Mouse (Mus musculus) gastrocnemius, adult 18-20 months (tissue): ENCODE results near the gene Fkbp15. TPM values are rescaled to one million over a fixed set of nuclear protein-coding genes. Genes with fewer than 3 reads are reported as not detected.

Experiments
- DNase-seq: peaks from one replicate; pipeline ENCODE4 v3.0.0; 2021; ENCODE audit warnings: low spot score
- total RNA-seq, 2 experiments: library from RNA; stranded (reverse); gene quantifications; 2 replicates each; pipeline ENCODE4 v1.2.3; 2021

Fkbp15 gene
- total RNA-seq, 2 experiments from 2014 or later = 11.5 to 11.6 TPM

- no peak for DNase-seq
Observed at GRCm38 (mm10) chr4:62318294-62318693, 42.1 kb downstream of the Fkbp15 start.

- no peak for DNase-seq
Observed at GRCm38 (mm10) chr4:62316456-62316855, 43.9 kb downstream of the Fkbp15 start.

DNA sequence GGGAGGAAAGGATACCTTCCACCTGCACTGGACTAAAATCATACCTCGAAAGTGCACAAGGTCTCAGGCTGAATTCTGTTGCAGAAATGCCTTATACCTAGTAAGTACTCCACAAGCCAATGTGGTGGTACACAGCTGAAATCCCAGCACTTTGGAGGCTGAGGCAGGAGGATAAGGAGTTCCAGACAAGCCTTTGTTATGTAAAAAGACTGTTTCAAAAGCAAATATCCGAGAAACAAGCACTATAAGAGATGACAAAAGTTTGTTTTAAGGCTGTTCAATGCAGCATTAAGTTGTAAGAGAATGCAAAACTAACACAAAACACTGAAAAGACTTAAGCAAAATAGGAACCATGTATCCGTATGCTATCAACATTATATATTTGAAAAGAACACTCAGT lies 45.8 kb downstream of the Fkbp15 start:
- no peak for DNase-seq

GRCm38 (mm10) chr4:62313641-62314211 lies 46.6 kb downstream of the Fkbp15 start:
- no peak for DNase-seq

- DNase-seq = no peak
Observed at GRCm38 (mm10) chr4:62312821-62313220, 47.5 kb downstream of the Fkbp15 start.

- no peak for DNase-seq
Observed at GRCm38 (mm10) chr4:62308406-62308805, 51.9 kb downstream of the Fkbp15 start.

- no peak for DNase-seq
Observed at GRCm38 (mm10) chr4:62306840-62307239, 53.5 kb downstream of the Fkbp15 start.

GRCm38 (mm10) chr4:62306301-62306700 lies 54.0 kb downstream of the Fkbp15 start:
- no peak for DNase-seq

- no peak for DNase-seq
Observed at GRCm38 (mm10) chr4:62303288-62303687, 57.1 kb downstream of the Fkbp15 start.

GRCm38 (mm10) chr4:62302795-62303194 lies 57.6 kb downstream of the Fkbp15 start:
- DNase-seq = no peak

GRCm38 (mm10) chr4:62300001-62300400 lies 60.3 kb downstream of the Fkbp15 start:
- DNase-seq = peak; percentile 24

DNA sequence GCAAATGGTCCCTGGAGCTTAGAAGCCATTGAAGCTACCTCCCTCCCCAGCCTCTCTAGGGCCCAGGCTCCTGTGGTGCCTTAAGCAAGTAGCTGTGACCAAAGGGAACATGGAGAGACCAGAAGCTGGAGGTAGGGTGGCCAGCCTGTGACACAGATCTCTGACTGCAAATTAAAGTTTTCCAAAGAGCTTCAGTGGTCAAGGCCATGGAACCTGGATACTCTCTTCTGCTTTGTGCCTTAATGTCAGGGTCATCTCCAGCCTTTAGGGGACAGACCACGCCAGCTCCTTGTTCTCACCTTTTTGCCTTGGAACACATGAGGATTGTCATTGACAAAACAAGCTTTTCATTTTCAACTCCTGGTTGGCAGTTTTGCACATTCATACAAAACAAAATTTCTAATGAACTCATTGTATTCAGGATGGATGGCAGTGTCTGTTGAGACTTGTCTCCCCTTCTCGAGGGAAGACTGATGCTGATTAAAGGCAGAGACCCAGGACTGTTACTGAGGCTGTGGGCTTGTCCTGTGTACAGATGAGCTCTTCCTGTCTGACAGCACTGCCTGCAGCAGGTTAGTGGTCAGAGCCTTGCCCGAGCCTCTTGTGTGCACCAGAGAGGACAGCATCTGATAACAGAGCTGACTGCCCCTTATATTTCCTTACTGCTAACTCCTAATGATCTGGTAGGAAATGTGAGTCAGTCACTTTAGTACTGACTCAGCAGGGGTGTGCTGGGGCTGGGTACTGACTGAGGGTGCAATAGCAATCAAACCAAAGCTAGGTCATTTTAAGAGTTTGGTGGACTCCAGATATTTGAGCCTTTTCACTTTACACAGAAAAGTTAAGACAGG lies 62.8 kb downstream of the Fkbp15 start:
- no peak for DNase-seq

DNA sequence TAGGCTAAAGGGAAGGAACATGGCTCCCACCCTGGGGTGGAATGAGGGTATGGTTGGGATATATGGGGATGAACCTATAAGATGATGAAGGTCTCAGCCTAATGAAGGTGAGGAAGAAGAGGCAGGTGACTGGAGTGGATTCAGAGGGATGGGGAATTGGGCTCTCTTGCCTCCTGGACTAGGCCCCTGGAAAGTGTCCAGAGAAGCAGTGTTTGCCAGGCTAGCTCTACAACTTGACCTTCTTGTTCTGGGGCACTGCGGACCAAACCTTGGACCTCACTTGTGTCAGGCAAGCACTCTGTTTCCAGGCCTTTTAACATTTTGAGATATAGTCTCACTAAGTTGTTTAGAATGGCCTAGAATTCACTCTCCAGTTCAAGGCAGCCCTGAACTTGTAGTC lies 65.6 kb downstream of the Fkbp15 start:
- no peak for DNase-seq

- DNase-seq = no peak
Observed at GRCm38 (mm10) chr4:62293219-62293861, 67.0 kb downstream of the Fkbp15 start.

GRCm38 (mm10) chr4:62292461-62293180 lies 67.7 kb downstream of the Fkbp15 start:
- no peak for DNase-seq

DNA sequence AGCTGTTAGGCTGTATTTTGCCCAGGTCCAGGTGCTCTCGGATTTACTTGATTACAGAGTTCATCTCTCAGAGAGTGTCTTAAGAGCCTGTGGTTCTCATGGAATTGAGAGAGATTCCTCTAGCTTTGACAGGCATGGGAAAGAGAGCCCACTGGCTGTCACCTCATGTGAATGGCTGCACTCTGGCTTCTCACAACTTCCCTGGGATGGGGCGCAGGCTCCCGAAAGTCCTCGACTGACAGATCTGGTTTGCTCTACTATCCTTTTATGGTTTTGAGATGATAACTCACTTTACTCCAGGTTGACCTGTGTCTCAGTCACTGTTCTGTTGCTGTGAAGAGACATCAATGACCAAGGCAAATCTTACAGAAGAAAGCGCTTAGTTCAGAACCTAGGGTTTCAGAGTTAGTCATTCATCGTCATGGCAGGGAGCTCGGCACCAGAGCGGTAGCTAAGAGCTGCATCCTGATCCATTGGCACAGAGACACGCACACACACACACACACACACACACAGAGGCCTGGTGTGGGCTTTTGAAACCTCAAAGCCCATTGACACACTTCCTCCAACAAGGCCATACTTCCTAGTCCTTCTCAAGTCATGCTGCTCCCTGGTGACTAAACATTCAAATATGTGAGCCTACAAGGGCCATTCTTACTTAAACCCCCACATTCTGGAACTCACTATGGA lies 69.4 kb downstream of the Fkbp15 start:
- DNase-seq = no peak

- DNase-seq = no peak
Observed at GRCm38 (mm10) chr4:62289226-62289625, 71.1 kb downstream of the Fkbp15 start.

DNA sequence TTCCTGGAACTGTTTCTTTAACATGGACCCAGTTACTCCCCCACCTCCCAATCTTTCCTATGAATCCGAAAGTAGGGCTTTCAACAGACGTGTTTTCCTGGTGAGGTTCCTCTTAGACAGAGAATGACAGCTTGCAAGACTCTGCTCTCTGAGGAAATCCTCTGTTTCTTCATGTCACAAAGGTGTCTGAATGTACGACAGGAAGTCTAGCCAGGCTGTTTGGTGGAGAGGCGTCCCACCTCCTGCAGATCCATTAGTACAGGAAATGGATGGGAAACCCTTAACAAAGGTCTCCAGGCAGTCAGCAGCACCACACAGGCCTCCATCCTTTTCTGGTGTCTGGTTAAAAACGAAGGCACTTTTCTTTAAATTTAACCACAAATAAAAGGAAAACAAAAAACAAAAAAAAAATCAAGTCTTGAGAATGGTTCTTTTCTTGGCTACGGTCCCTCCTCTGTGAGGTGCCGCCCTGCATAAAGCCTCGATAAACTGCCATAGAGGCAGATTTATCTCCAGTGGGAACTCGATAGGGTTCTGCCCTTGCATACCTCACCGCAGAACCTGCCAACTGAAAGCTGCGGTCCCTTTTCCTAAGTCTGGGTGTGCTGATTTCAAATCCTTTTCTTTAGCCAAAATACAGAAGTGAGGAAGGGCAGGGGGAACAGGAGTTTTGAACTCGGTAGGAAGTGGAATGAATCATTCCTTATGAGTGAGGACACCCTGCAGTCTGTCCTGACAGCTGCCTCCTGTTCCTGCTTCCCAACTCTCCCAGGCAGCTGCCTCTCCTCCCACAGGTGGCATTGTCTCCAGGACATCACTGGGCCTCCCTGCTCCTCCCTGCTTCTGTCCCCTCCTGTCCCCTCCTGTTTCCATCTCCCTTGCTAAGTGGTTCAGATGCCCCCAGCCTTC lies 73.1 kb downstream of the Fkbp15 start:
- no peak for DNase-seq

GRCm38 (mm10) chr4:62286257-62286991 lies 73.9 kb downstream of the Fkbp15 start:
- DNase-seq = peak; percentile 73

DNA sequence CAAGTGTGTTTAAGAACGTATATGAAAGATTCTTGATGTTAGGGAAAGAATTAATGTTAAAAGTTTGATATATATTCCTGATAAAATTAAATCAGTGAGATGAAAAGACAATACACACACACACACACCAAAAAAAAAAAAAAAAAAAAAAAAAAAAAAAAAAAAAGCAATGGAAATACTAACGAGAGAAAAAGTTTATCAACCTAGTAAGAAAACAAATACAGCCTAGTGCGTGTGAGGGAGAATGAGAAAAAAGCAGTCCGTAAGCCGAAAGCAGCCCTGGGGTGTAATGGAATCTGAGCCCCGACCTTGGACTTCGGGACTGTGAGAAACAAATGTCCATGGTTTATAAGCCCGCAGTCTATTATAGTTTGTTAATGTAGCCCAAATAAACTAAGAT lies 74.8 kb downstream of the Fkbp15 start:
- no peak for DNase-seq
